Mouse (Mus musculus) E14TG2a.4 (cell line): ENCODE results near the gene Usp50.

Source experiments
- H3K27me3 ChIP-seq: 2 replicates; pipeline ENCODE4 v1.6.1; 2014; ENCODE audit warnings: low read length, control low read depth; ENCODE audit not compliant: insufficient read depth
- H3K36me3 ChIP-seq: 2 replicates; pipeline ENCODE4 v1.6.1; 2014; ENCODE audit warnings: low read length, control low read depth; ENCODE audit not compliant: insufficient read depth
- H3K4me1 ChIP-seq: replicated peaks from 2 replicates; pipeline ENCODE4 v1.6.1; 2014; ENCODE audit warnings: low read depth, low read length, control low read depth
- H3K4me3 ChIP-seq: replicated peaks from 2 replicates; pipeline ENCODE4 v1.5.1; 2014; ENCODE audit warnings: mild to moderate bottlenecking, low read length
- H3K9me3 ChIP-seq: 2 replicates; pipeline ENCODE4 v1.6.1; 2014; ENCODE audit warnings: low read length, control low read depth
- CTCF ChIP-seq: conservative IDR thresholded peaks from 2 replicates; pipeline ENCODE4 v1.5.1; 2014; ENCODE audit warnings: low read length
- NANOG ChIP-seq: IDR thresholded peaks from 2 replicates; pipeline ENCODE4 v1.6.1; 2014; ENCODE audit warnings: borderline replicate concordance, low read length, mixed read lengths
- POU5F1 ChIP-seq: IDR thresholded peaks from 2 replicates; pipeline ENCODE4 v1.6.1; 2014; ENCODE audit warnings: low read length, borderline replicate concordance

Gene Usp50

DNA sequence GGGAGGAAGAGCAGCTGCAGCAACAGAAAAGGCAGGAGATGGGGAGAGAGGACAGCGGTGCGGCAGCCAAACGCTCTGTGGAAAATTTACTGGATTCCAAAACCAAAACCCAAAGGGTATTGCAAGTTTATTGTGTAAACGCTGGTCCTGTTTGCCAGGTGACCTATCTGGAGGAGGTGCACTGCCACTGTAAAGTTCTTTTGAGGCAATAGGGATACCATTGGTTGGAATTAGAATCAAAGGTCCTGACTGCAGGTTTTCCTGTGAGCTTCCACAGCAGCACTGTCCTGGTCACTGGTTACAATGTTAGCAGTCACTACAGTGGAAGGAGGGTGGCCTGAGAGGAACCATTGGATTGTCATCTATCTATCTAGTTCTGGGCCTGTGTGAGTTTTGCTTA, 54.1 kb downstream of the Usp50 start:
- Histone ChIP-seq H3K9me3 (no peaks in the 10 kb centered on the region), H3K36me3 (peaks cover 85% of the 10 kb centered on the region), H3K4me1 (no peaks in the 10 kb centered on the region), H3K4me3 (no peak overlapping the region), H3K27me3 (no peaks in the 10 kb centered on the region)
- TF ChIP-seq CTCF: no peak
- no peak for TF ChIP-seq POU5F1
- TF ChIP-seq NANOG: no peak

DNA sequence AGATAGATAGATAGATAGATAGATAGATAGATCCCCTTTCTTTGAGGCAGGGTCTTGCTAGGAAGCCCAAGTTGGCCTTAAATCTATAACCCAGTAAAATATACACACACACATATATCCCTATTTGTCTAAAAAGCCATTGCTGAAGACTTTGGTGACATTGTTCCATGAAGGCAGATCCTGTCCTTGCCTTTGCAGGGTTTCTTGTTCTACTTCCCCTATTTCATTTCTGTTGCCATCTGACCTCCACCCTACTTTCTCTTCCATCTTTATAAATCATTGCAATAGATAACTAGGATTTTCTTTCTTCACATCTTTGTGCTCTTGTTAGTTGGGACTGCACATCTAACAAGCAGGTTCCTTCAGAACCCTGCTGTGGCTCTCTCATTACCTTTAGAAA, 70.3 kb downstream of the Usp50 start:
- Histone ChIP-seq H3K4me1 (peaks cover 22% of the 10 kb centered on the region), H3K27me3 (no peaks in the 10 kb centered on the region), H3K36me3 (peaks cover 23% of the 10 kb centered on the region), H3K9me3 (no peaks in the 10 kb centered on the region), H3K4me3 (no peak overlapping the region)
- TF ChIP-seq POU5F1 (no peak), CTCF (no peak)

DNA sequence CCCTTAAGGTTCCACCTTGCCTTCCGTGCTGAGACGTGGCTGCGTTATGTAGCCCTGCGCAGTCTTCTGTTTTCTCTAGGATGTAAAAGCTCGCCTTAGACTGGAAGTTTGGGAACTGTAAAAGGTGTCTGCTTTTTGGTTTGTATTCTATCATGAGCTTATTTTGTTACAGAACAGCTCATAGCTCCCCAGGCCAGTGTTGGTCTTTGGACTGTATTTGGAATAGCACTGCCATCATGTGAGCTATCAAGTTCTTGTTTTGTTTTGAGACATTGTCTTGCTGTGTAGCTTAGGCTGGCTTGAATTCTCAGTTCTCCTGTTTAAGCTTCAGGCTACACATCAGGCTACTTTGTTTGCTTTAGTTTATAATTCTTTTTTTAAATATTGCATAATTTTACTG, 70.7 kb downstream of the Usp50 start:
- TF ChIP-seq POU5F1 (no peak), NANOG (no peak), CTCF (no peak)
- Histone ChIP-seq H3K4me3 (no peak overlapping the region), H3K4me1 (peaks cover 26% of the 10 kb centered on the region), H3K36me3 (peaks cover 20% of the 10 kb centered on the region), H3K9me3 (no peaks in the 10 kb centered on the region), H3K27me3 (no peaks in the 10 kb centered on the region)

DNA sequence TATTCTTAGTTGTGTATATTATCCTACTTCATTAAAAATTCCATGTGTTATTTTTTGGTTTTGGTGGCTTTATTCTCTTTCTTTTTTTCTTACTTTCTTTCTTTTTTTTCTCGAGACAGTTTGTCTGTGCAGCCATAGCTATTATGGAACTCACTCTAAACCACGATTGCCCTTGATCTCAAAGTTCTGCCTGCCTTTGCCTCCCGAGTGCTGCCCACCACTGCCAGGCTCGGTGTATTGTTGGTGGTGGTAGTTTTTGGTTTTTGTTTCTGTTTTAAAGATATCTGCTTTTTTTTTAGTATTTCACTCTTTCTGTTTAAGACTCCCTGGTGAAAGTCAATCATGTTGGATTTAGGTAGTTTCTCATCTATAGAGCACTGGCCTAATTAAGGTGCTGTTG, 74.9 kb downstream of the Usp50 start:
- TF ChIP-seq NANOG: no peak
- TF ChIP-seq POU5F1: no peak
- TF ChIP-seq CTCF: no peak
- peaks cover 31% of the 10 kb centered on the region for H3K4me1 ChIP-seq
- peaks cover 8% of the 10 kb centered on the region for H3K36me3 ChIP-seq
- no peaks in the 10 kb centered on the region for H3K9me3 ChIP-seq
- H3K4me3 ChIP-seq: peak overlapping the region; percentile 96
- H3K27me3 ChIP-seq: no peaks in the 10 kb centered on the region

DNA sequence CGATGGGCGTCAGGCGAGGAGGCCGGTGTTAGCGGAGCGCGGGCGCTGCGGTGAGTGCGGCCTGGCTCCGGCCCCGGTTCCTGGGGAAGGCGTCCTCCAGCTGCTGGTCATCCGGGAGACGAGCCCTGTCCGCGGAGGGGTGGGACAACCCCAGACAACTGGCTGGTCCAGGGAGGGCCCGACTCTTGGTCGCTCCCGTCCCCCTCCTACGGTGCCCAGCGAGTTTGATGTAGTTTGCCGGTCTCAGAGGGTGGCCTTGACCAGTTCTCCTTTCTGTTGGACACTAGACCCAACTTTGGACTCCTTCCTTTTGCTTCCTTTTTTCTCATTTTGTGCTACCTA, 75.9 kb downstream of the Usp50 start:
- no peak for TF ChIP-seq POU5F1
- TF ChIP-seq CTCF: no peak
- TF ChIP-seq NANOG: no peak
- Histone ChIP-seq H3K27me3 (no peaks in the 10 kb centered on the region), H3K36me3 (peaks cover 8% of the 10 kb centered on the region), H3K9me3 (no peaks in the 10 kb centered on the region), H3K4me3 (peak overlapping the region; percentile 96), H3K4me1 (peaks cover 31% of the 10 kb centered on the region)

DNA sequence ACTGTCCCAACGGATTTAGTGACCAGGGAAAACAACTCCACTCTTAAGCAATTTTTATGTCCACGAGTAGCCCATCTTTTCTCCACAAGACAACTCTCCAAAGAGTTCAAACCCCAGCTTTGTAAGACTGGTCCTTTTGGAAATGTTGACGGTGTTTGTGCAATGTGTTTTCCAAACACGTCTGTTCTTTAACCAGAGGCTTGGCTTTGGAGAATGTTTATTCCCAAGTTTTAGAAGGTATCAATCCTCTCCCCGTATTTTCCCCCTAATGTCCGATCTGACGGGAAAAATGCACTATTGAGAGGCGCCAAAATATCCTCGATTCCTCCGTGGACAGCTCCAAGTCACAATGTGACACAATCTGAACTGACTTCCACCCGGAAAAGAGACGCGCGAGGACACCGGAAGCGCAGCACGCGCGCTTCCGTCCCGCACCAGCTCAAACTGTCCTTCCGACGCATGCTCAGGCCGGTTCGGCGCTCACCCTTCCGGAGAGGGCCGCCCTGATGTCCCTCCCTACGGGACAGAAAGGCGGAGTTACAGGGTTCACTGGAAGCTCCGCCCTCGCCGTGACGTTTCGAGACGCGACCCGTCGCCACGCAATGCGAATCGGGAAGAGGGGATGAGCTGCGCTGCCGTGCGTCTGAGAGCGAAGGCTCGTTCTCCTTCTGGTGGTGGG, 76.4 kb downstream of the Usp50 start, which contains the start of gene Usp8:
Gene Usp8, plus strand, starts transcription at position 570 of the 679 bp plus-strand sequence.
- H3K4me3 ChIP-seq: peak within 1 kb of the TSS; percentile 96
- H3K27me3 ChIP-seq: peaks cover under 1% of the 10 kb centered on the region; the same call in 1 of the 2 replicates
- no peaks in the 10 kb centered on the region for H3K9me3 ChIP-seq
- TF ChIP-seq NANOG (no peak), CTCF (no peak), POU5F1 (no peak)
- peaks cover 31% of the 10 kb centered on the region for H3K4me1 ChIP-seq
- peaks cover 8% of the 10 kb centered on the region for H3K36me3 ChIP-seq

DNA sequence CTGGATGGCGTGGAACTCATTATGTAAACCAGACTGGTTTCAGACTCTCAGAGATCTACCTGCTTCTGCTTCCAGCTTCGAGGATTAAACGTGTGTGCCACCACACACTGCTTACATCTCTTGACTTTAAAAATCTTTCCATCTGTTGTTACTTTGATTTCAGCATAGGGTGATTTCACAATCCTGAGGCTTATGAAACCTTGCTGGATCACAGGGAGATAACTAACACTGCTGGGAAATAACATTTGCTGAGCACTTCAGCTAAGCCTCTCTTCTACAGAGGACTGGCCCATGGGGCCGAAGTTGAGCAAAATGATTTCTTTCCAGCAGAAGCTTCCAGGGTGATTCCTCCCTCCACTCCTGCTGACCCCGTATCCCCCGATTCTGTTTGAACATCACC, 88.0 kb downstream of the Usp50 start:
- Histone ChIP-seq H3K4me3 (no peak overlapping the region), H3K9me3 (no peaks in the 10 kb centered on the region), H3K36me3 (no peaks in the 10 kb centered on the region), H3K27me3 (peaks cover 8% of the 10 kb centered on the region; the same call in 1 of the 2 replicates), H3K4me1 (no peaks in the 10 kb centered on the region)
- TF ChIP-seq POU5F1: no peak

DNA sequence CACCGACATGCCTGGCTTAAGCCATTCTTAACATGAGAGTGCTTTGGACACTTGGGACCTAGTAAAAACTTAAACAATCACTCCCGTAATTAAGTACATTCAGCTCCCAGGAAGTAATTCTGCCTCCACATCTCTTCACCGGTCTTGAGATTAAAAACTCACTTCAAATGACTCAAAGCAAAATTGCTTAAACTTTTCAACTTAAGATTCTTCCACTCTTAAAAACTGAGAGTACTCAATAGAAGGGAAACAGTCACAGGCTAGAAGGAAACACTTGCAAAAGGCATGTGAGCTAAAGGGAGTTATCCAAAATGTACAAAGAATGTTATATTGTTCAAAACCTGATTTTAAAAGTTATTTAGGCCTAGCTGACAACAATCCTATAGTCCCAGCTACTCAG, 92.0 kb downstream of the Usp50 start:
- H3K27me3 ChIP-seq: peaks cover 8% of the 10 kb centered on the region; the same call in 1 of the 2 replicates
- H3K36me3 ChIP-seq: no peaks in the 10 kb centered on the region
- no peaks in the 10 kb centered on the region for H3K9me3 ChIP-seq
- TF ChIP-seq POU5F1: no peak
- no peak for TF ChIP-seq CTCF
- no peak for TF ChIP-seq NANOG
- H3K4me3 ChIP-seq: no peak overlapping the region
- H3K4me1 ChIP-seq: no peaks in the 10 kb centered on the region

DNA sequence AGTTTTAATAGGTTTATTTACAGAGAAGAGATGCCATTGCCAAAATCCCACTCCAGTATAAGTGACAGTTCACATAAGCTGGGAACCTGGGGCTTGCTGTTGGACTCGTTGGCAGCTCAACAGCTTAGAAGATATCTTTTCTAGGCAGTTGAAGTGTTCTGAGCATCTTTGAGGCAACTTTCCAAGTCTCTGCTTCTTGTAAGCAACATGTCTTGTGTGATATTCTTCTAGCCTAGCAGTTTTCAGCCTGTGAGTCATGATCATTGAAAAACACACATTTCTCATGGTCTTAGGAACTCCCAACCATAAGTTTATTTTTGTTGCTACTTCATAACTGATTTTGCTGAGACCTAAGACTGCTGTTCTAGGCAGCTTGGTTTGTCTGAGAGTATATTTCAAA, 100.3 kb downstream of the Usp50 start:
- Histone ChIP-seq H3K9me3 (no peaks in the 10 kb centered on the region), H3K4me3 (no peak overlapping the region), H3K4me1 (peaks cover 10% of the 10 kb centered on the region), H3K27me3 (no peaks in the 10 kb centered on the region), H3K36me3 (no peaks in the 10 kb centered on the region)
- no peak for TF ChIP-seq NANOG
- no peak for TF ChIP-seq POU5F1
- no peak for TF ChIP-seq CTCF

DNA sequence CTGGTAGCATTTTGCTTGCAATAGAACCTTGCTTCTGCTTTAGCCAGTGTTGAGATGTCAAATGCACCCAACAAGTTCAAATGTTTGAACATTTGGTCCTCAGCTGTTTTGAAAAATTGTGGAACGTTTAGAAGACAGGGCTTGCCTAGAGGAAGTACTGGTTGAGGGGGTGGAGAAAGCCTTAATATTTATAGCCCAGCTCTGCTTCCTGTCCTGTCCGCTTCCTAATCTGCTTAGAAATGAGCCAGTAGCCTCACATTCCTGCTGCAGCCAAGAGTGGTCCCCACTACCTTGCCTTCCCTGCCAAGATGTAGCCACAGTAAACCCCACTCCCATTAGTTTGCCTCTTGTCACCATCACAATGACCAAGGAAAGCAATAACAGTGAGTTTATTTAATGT, 100.9 kb downstream of the Usp50 start:
- peaks cover 15% of the 10 kb centered on the region for H3K4me1 ChIP-seq

More for the DNA sequence above, 100.9 kb downstream of the Usp50 start:
- no peaks in the 10 kb centered on the region for H3K27me3 ChIP-seq
- no peaks in the 10 kb centered on the region for H3K9me3 ChIP-seq
- TF ChIP-seq CTCF: no peak
- TF ChIP-seq NANOG: no peak
- TF ChIP-seq POU5F1: no peak
- H3K4me3 ChIP-seq: no peak overlapping the region
- no peaks in the 10 kb centered on the region for H3K36me3 ChIP-seq
